Mouse (Mus musculus): ENCODE data around the gene Cpeb2.

DNA sequence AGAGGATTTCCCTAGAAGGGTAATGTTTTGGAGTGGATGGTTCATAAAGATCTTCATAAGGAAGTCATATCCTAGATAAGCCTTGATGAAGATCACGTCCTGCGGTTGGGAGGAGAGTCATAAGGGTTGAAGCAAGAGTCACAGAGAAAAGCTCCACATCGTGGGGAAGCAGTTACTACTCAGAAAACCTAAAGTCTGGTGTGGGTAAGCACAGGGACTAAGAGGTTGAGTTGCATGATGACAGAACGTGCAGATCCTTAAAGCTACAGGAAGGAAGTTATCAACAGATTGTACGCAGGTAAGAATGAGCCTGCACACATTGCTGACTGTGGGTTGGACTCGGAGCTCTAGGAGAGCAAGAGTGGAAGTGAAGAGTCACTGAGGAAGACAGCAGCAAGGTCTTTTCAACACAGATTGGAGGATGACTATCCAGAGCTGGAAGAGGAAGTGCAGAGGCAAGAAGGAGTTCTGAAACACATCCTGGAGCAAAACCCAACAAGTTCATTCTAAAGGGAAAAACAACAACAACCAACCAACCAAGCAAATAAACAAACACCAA, 26.4 kb upstream of the Cpeb2 start:
- TF ChIP-seq POLR2A (IDR thresholded peaks at IDR 0.05; ENCODE audit: insufficient read length, low read depth) (no peak), SRF (IDR thresholded peaks at IDR 0.05; ENCODE audit: control insufficient read depth, insufficient read length, low read depth) (no peak), MYOG (IDR thresholded peaks at IDR 0.05; ENCODE audit: control insufficient read depth in 1 of 3, insufficient read depth in 1 of 3, insufficient read length in 2 of 3, low read depth in 2 of 3) (no peak), POLR2AphosphoS2 (IDR thresholded peaks at IDR 0.05; ENCODE audit: insufficient read length, low read depth) (no peak), CEBPB (IDR thresholded peaks at IDR 0.05; ENCODE audit: insufficient read depth, poor library complexity, severe bottlenecking) (no peak), USF1 (IDR thresholded peaks at IDR 0.05; ENCODE audit: low read depth) (no peak), E2F4 (IDR thresholded peaks at IDR 0.05; ENCODE audit: insufficient read depth) (no peak), REST (IDR thresholded peaks at IDR 0.05; ENCODE audit: insufficient read depth, insufficient read length) (no peak), MAX (IDR thresholded peaks at IDR 0.05; ENCODE audit: low read depth) (no peak)

All from myocyte (in vitro differentiated cells).